Comparison of ENCODE assay signal across 10 mouse cellular contexts in the genomic region with DNA sequence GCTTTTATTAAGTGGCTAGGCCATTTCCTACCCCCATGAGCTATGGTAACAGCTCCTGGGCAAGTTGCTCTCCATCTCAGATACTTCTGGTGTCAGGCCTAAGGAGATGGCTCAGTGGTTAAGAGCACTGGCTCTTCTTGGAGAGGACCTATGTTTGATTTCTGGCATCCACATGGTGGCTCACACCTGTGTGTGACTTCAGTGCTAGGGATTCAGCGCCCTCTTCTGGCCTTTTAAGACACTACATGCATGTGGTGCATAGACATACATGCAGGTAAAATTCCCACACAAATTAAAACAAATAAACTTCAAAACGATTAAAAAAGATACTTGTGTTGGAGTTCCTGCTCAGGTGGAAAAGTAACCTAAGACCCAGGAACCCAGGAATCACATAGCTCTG.
DNase-seq lines count a peak whose midpoint lies in the region; ATAC-seq and TF ChIP-seq lines count a peak whose summit lies in the region.
"Had no signal": no experiment of that assay in that cellular context is flagged by ENCODE, and none has a peak within 500 bp of the region (broad histone marks: within the 10 kb centered on the region; RNA-seq: fewer than 3 reads in every experiment).

No protein-coding gene starts in this region.

- no peaks in the 10 kb centered on the region for H3K36me3 ChIP-seq in kidney, adult 2 months (ENCODE audit: control insufficient read depth, insufficient read depth, low read length)
- H3K36me3 ChIP-seq in kidney, embryonic 16.5 days (ENCODE audit: insufficient read depth, low read length) = no peaks in the 10 kb centered on the region
- H3K36me3 ChIP-seq in lung, postnatal 0 days (ENCODE audit: insufficient read depth, low read length) = no peaks in the 10 kb centered on the region

- no peak overlapping the region for H3K4me2 ChIP-seq in kidney, embryonic 16.5 days (replicated peaks; ENCODE audit: low read depth, low read length)
- no peak overlapping the region for H3K4me2 ChIP-seq in lung, postnatal 0 days (replicated peaks; ENCODE audit: low read depth, low read length)

- H3K27ac ChIP-seq in kidney, adult 2 months (ENCODE audit: insufficient read depth, low read depth, low read length) = no peak overlapping the region
- no peak overlapping the region for H3K27ac ChIP-seq in kidney, embryonic 16.5 days (ENCODE audit: low read length)
- no peak overlapping the region for H3K27ac ChIP-seq in lung, postnatal 0 days (ENCODE audit: low read length)

- no peak for TF ChIP-seq EP300 in lung, postnatal 0 days (IDR thresholded peaks at IDR 0.05)

- H3K4me3 ChIP-seq in kidney, adult 2 months (ENCODE audit: insufficient read depth, low read depth, low read length) = no peak overlapping the region
- H3K4me3 ChIP-seq in kidney, embryonic 16.5 days (ENCODE audit: low read length) = no peak overlapping the region
- no peak overlapping the region for H3K4me3 ChIP-seq in lung, postnatal 0 days (ENCODE audit: low read depth, low read length)

- no peak for TF ChIP-seq POLR2A in kidney, adult 2 months (IDR thresholded peaks at IDR 0.05; ENCODE audit: low read depth, low read length)

- peak; percentile 37 for DNase-seq in kidney, adult 2 months
- DNase-seq in A20 (ENCODE audit: low read depth, low spot score) (peak; percentile 57), MEL-GATA-1-ER (ENCODE audit: extremely low read depth, low read depth) (peak; percentile 9)
- no peak for DNase-seq in lung, postnatal 0 days (ENCODE audit: low spot score)
- DNase-seq in spleen, postnatal 14 days (ENCODE audit: low spot score in 2 of 2) = no peak
- no peak for DNase-seq in gastrocnemius, adult 18-20 months (ENCODE audit: low spot score)
- DNase-seq in gastrocnemius, postnatal 36 days = no peak
- DNase-seq: heart, postnatal 14 days had no signal

- ATAC-seq in kidney, embryonic 16.5 days (ENCODE audit: low FRiP score, low TSS enrichment) = no peak
- ATAC-seq in lung, postnatal 0 days = no peak
- ATAC-seq: forebrain, embryonic 14.5 days had no signal

- no peaks in the 10 kb centered on the region for H3K27me3 ChIP-seq in kidney, adult 2 months (replicated peaks; ENCODE audit: control insufficient read depth, insufficient read depth, low read length)
- H3K27me3 ChIP-seq in kidney, embryonic 16.5 days (ENCODE audit: insufficient read depth, low read length) = no peaks in the 10 kb centered on the region
- H3K27me3 ChIP-seq in lung, postnatal 0 days (replicated peaks; ENCODE audit: insufficient read depth, low read length) = no peaks in the 10 kb centered on the region

- 38% methylated on average over 2 of the region's 2 CpGs for WGBS in kidney, adult 2 months
- WGBS in kidney, embryonic 16.5 days = 36% methylated on average over 2 of the region's 2 CpGs
- 25% methylated on average over 2 of the region's 2 CpGs for WGBS in lung, postnatal 0 days

- peak; percentile 62 for TF ChIP-seq CTCF in kidney, adult 2 months (conservative IDR thresholded peaks at IDR 0.05; ENCODE audit: insufficient read depth, insufficient read length, low read depth, low read length)
- peak; percentile 61 for TF ChIP-seq CTCF in lung, postnatal 0 days (IDR thresholded peaks at IDR 0.05)

- intact Hi-C loops in gastrocnemius, postnatal 36 days (cut with DNase I) = no loop called here

- H3K4me1 ChIP-seq in kidney, adult 2 months (ENCODE audit: control insufficient read depth, insufficient read depth, low read length) = no peaks in the 10 kb centered on the region
- no peaks in the 10 kb centered on the region for H3K4me1 ChIP-seq in kidney, embryonic 16.5 days (ENCODE audit: insufficient read depth, low read length)
- no peaks in the 10 kb centered on the region for H3K4me1 ChIP-seq in lung, postnatal 0 days (ENCODE audit: insufficient read depth, low read depth, low read length)

- H3K9ac ChIP-seq in kidney, embryonic 16.5 days (replicated peaks; ENCODE audit: low read length) = no peak overlapping the region
- H3K9ac ChIP-seq in lung, postnatal 0 days (replicated peaks; ENCODE audit: low read depth) = no peak overlapping the region

- H3K9me3 ChIP-seq in kidney, embryonic 16.5 days (ENCODE audit: low read length) = no peaks in the 10 kb centered on the region
- no peaks in the 10 kb centered on the region for H3K9me3 ChIP-seq in lung, postnatal 0 days (ENCODE audit: low read length)

Comparison
In these comparisons a context has a peak if more than half of its experiments do, and no peak if none do; other contexts are left out.
1. DNase-seq: peak in kidney, adult 2 months (single experiment), A20 (single experiment) and MEL-GATA-1-ER (single experiment); none in lung, postnatal 0 days (single experiment), spleen, postnatal 14 days (0 of 2), gastrocnemius, adult 18-20 months (single experiment) and gastrocnemius, postnatal 36 days (0 of 2).